Mouse (Mus musculus) bone marrow macrophage, adult 2 months (primary cell): ENCODE data around the gene Cpsf7.

Experiments used
- CTCF ChIP-seq: IDR thresholded peaks from 2 replicates; pipeline ENCODE4 v1.5.1; 2012; ENCODE audit warnings: low read depth, mild to moderate bottlenecking, low read length, moderate library complexity
- POLR2A ChIP-seq: IDR thresholded peaks from 2 replicates; pipeline ENCODE4 v1.6.1; 2012; ENCODE audit warnings: mild to moderate bottlenecking, low read depth, low read length, borderline replicate concordance

- TF ChIP-seq CTCF (no peak), POLR2A (no peak)
Measured at GRCm38 (mm10) chr19:10587231-10587630, 62.2 kb downstream of the Cpsf7 start.
